Mouse (Mus musculus): ENCODE results near the gene Taar7a. TPM values are rescaled to one million over a fixed set of nuclear protein-coding genes. Genes with fewer than 3 reads are reported as not detected.

Taar7a gene
- polyA plus RNA-seq, 1 experiment from 2014 or later, result not detected

DNA sequence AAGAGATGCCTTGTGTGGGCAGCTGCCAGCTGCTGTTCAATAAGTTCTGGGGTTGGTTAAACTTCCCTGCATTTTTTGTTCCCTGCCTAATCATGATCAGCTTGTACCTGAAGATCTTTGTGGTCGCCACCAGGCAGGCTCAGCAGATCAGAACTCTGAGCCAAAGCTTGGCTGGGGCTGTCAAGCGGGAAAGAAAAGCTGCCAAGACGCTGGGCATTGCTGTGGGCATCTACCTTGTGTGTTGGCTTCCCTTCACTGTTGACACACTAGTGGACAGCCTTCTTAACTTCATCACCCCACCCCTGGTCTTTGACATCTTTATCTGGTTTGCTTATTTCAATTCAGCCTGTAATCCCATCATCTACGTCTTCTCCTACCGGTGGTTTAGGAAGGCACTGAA, 22.0 kb downstream of the Taar7a start:
- no peaks in the 10 kb centered on the region for H3K27me3 ChIP-seq (ENCODE audit: insufficient read depth, poor library complexity, severe bottlenecking)
- 88% methylated on average over 5 of the region's 5 CpGs for WGBS
- no peak overlapping the region for H3K4me3 ChIP-seq
- no peaks in the 10 kb centered on the region for H3K9me3 ChIP-seq
- no peaks in the 10 kb centered on the region for H3K36me3 ChIP-seq
- H3K4me1 ChIP-seq (replicated peaks), result no peaks in the 10 kb centered on the region
- DNase-seq (ENCODE audit: low spot score), result no peak
- no peak overlapping the region for H3K27ac ChIP-seq

DNA sequence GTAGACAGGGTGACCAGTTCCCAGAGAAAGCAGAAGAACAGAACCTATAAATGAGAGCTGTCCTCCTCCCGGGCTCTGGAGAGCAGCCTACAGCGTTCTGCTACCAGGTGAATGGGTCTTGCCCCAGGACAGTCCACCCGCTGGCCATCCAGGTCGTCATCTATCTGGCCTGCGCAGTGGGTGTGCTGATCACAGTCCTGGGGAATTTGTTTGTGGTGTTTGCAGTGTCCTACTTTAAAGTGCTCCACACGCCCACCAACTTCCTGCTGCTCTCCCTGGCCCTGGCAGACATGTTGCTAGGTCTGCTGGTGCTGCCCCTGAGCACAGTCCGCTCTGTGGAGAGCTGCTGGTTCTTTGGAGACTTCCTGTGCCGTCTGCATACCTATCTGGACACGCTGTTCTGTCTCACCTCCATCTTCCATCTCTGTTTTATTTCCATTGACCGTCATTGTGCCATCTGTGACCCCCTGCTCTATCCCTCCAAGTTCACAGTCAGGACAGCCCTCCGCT, 22.6 kb downstream of the Taar7a start, which contains the start of gene Taar5:
Taar5 (plus strand) TSS at position 51 of the 510 bp plus-strand sequence.
- no peak within 1 kb of the TSS for H3K4me3 ChIP-seq
- DNase-seq (ENCODE audit: low spot score), result no peak
- no peaks in the 10 kb centered on the region for H3K9me3 ChIP-seq
- H3K4me1 ChIP-seq (replicated peaks), result no peaks in the 10 kb centered on the region
- H3K27me3 ChIP-seq (ENCODE audit: insufficient read depth, poor library complexity, severe bottlenecking), result no peaks in the 10 kb centered on the region
- H3K36me3 ChIP-seq, result no peaks in the 10 kb centered on the region
- WGBS, result 89% methylated on average over 11 of the region's 11 CpGs
- no peak within 1 kb of the TSS for H3K27ac ChIP-seq

DNA sequence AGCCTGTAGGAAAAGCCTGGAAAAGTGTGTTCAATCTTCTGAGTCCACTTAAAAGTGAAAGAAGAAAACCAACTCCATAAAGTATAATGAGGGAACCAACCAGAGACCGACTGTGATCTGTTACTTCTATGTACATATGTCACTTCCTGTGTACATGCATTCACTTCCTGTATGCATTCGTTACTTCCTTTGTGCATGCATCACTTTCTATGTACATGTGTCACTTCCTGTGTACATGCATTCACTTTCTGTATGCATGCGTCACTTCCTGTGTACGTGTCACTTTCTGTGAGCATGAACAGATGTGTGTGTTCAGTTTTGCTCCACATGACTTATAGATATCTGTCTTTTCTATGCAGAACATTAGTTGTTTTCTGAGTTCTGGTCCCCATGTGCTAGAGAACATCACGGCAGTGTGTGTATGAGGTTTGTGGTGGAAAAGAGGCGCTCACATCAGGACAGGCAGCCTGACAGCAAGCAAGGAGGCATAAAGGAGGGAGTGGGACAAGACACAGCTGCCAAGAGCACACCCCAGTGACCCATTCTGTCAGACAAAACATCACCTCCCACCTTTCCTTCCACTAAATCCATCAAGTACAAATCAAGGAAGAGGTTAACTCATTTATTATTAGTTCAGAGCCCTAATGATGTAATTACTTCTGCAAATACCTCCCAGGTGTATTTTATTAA, 28.2 kb downstream of the Taar7a start:
- H3K27ac ChIP-seq, result no peak overlapping the region
- no peak overlapping the region for H3K4me3 ChIP-seq
- H3K9me3 ChIP-seq, result no peaks in the 10 kb centered on the region
- 87% methylated on average over 6 of the region's 6 CpGs for WGBS
- no peaks in the 10 kb centered on the region for H3K27me3 ChIP-seq (ENCODE audit: insufficient read depth, poor library complexity, severe bottlenecking)
- H3K36me3 ChIP-seq, result no peaks in the 10 kb centered on the region
- DNase-seq (ENCODE audit: low spot score), result no peak
- no peaks in the 10 kb centered on the region for H3K4me1 ChIP-seq (replicated peaks)

DNA sequence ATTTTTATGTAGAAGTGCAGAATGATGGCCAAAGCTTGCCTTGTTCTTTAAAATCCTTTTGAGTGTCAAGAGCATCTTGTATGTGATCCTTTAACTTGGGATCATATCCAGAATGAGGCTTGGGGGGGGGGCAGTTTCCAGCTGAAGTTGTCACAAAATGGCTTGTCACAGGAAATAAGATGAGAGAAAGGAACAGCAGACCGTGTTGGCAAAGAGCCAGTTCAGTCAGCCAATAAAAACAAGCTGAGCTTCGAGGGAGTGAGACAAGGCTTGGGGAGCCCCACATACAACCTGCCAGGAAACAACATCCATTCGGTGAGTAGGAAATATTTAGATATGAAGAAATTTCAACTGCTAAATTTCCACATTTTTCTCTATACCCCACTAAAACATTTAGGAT, 29.8 kb downstream of the Taar7a start:
- DNase-seq (ENCODE audit: low spot score), result no peak
- no peaks in the 10 kb centered on the region for H3K9me3 ChIP-seq
- no peaks in the 10 kb centered on the region for H3K27me3 ChIP-seq (ENCODE audit: insufficient read depth, poor library complexity, severe bottlenecking)
- H3K4me1 ChIP-seq (replicated peaks), result no peaks in the 10 kb centered on the region
- no peak overlapping the region for H3K27ac ChIP-seq
- no peaks in the 10 kb centered on the region for H3K36me3 ChIP-seq
- 77% methylated on average over 3 of the region's 3 CpGs for WGBS
- H3K4me3 ChIP-seq, result no peak overlapping the region

GRCm38 (mm10) chr10:23960444-23960915, 32.8 kb downstream of the Taar7a start, which contains the start of gene Taar4:
Gene Taar4, plus strand, starts transcription at chr10:23960494.
- WGBS, result 93% methylated on average over 13 of the region's 13 CpGs
- Histone ChIP-seq H3K4me1 (replicated peaks) (no peaks in the 10 kb centered on the region), H3K4me3 (no peak within 1 kb of the TSS), H3K36me3 (no peaks in the 10 kb centered on the region), H3K27me3 (ENCODE audit: insufficient read depth, poor library complexity, severe bottlenecking) (no peaks in the 10 kb centered on the region), H3K9me3 (no peaks in the 10 kb centered on the region), H3K27ac (no peak within 1 kb of the TSS)
- no peak for DNase-seq (ENCODE audit: low spot score)

DNA sequence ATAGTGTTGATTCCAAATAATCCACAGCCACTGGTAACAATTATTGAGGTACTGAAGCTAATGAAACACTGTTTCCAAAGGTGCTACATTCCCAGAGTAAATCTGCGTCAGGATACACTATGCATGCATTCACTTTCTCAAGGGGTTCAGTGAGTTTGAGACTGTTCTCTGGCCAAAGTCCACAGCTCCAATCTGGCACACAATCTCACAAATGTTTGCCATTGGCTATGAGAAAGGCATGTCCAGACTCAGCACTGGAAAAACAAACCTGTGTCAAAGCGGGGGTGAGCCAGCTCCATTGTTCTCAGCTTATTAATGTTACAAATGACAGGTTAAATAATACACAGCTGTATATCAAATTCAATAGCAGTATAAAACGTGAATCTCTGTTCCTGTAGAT, 34.2 kb downstream of the Taar7a start:
- H3K9me3 ChIP-seq, result no peaks in the 10 kb centered on the region
- WGBS, result 75% methylated on average over 3 of the region's 3 CpGs
- no peaks in the 10 kb centered on the region for H3K4me1 ChIP-seq (replicated peaks)

DNA sequence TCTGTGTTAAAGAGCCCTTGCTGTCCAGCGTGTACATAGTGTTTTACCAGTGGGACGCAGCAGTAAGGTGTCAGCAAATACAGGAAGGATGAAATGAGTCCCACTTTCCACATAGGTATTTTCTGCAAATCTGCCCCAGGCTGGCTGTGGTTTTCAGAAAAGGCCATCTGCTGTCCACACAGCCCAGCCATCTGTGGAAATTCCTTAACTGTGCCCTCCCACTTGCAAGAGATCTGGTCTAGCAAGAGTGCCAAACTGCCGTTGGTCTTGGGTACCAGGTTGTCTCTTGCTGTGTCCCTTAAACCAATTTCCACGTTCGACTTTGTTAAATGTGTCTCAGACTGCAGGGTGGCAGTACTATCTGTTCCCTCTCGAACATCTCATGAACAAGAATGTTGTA, 41.6 kb downstream of the Taar7a start:
- WGBS, result 88% methylated on average over 6 of the region's 6 CpGs
- Histone ChIP-seq H3K9me3 (no peaks in the 10 kb centered on the region), H3K4me1 (replicated peaks) (no peaks in the 10 kb centered on the region), H3K27me3 (ENCODE audit: insufficient read depth, poor library complexity, severe bottlenecking) (no peaks in the 10 kb centered on the region), H3K4me3 (no peak overlapping the region), H3K36me3 (no peaks in the 10 kb centered on the region), H3K27ac (no peak overlapping the region)
- DNase-seq (ENCODE audit: low spot score), result no peak

More for the DNA sequence above, 34.2 kb downstream of the Taar7a start:
- H3K4me3 ChIP-seq, result no peak overlapping the region
- DNase-seq (ENCODE audit: low spot score), result no peak
- no peaks in the 10 kb centered on the region for H3K36me3 ChIP-seq
- H3K27ac ChIP-seq, result no peak overlapping the region
- H3K27me3 ChIP-seq (ENCODE audit: insufficient read depth, poor library complexity, severe bottlenecking), result no peaks in the 10 kb centered on the region

DNA sequence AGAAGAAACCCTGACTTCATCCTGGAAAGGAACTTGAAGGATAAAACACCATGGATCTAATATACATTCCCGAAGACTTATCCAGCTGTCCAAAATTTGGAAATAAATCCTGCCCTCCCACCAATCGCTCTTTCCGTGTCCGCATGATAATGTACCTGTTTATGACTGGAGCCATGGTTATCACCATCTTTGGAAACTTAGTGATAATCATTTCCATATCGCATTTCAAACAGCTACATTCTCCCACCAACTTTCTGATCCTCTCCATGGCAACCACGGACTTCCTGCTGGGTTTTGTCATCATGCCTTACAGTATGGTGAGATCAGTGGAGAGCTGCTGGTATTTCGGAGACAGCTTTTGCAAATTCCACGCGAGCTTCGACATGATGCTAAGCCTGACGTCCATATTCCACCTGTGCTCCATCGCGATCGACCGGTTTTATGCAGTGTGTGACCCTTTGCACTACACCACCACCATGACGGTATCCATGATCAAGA, 43.7 kb downstream of the Taar7a start, which contains the start of gene Taar3:
Taar3 (plus strand) TSS at position 51 of the 498 bp plus-strand sequence.
- Histone ChIP-seq H3K4me3 (no peak within 1 kb of the TSS), H3K27me3 (ENCODE audit: insufficient read depth, poor library complexity, severe bottlenecking) (no peaks in the 10 kb centered on the region), H3K36me3 (no peaks in the 10 kb centered on the region), H3K4me1 (replicated peaks) (no peaks in the 10 kb centered on the region), H3K27ac (no peak within 1 kb of the TSS), H3K9me3 (no peaks in the 10 kb centered on the region)
- no peak for DNase-seq (ENCODE audit: low spot score)
- 88% methylated on average over 16 of the region's 16 CpGs for WGBS

DNA sequence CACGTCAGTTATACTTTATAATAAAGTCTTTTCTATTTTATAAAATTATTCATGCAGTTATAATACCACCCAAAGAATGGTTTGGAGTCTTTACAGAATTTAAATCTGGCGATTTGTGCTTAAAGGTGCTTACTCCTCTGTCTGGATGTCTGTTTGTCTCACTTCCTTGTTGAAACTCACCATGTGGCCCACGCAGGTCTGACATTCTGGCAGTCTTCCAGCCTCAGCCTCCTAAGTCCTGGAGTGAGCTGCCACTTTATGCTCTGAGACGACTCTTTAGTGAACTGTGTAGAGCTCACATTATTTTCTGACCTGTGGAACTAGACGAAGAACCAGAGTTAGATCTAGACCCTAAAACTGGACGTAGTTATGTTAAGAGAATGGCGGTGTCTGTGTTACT, 45.3 kb downstream of the Taar7a start:
- Histone ChIP-seq H3K36me3 (no peaks in the 10 kb centered on the region), H3K27me3 (ENCODE audit: insufficient read depth, poor library complexity, severe bottlenecking) (no peaks in the 10 kb centered on the region), H3K27ac (no peak overlapping the region), H3K4me1 (replicated peaks) (no peaks in the 10 kb centered on the region), H3K9me3 (no peaks in the 10 kb centered on the region), H3K4me3 (no peak overlapping the region)
- DNase-seq (ENCODE audit: low spot score), result no peak
- 80% methylated on average over 7 of the region's 7 CpGs for WGBS

DNA sequence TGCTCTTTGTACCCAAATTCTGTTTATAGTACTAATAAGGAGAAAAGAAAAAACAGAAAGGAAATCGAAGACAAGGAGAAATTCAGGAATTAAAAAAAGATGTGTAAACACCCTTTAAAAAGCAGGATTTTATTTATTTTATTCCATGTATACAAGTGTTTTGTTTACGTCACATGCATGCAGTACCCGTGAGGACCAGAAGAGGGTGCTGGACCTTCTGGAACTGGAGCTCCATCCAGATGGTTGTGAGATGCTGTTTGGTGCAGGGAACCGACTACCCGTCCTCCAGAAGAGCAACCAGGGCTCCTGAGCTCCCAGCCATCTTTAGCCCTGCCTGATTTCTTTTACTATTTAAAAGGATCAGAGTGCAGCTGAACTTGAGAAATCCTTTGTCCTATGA, 50.8 kb downstream of the Taar7a start:
- no peak for DNase-seq (ENCODE audit: low spot score)
- 75% methylated on average over 5 of the region's 5 CpGs for WGBS

More for the DNA sequence above, 50.8 kb downstream of the Taar7a start:
- Histone ChIP-seq H3K36me3 (no peaks in the 10 kb centered on the region), H3K27me3 (ENCODE audit: insufficient read depth, poor library complexity, severe bottlenecking) (no peaks in the 10 kb centered on the region), H3K4me1 (replicated peaks) (0 out of 2 replicates have a peak, but pooled peaks cover 3% of the 10 kb centered on the region), H3K4me3 (no peak overlapping the region), H3K9me3 (no peaks in the 10 kb centered on the region), H3K27ac (no peak overlapping the region)

Other genes starting within 250 kb of the Taar7a start
- gene Rps12, start 206.2 kb downstream of the Taar7a start, polyA plus RNA-seq (2016; fragmentation: Nextera tagmentation; extraction: Ambion mirVana), result 124 and 145 TPM in 2 replicates
- 11.4 and 12.9 TPM in 2 replicates for gene Slc18b1, start 196.5 kb downstream of the Taar7a start, polyA plus RNA-seq (2016; fragmentation: Nextera tagmentation; extraction: Ambion mirVana)
- gene Vnn3, start 142.0 kb downstream of the Taar7a start, polyA plus RNA-seq (2016; fragmentation: Nextera tagmentation; extraction: Ambion mirVana), result not detected in 2 replicates
- gene Vnn1, start 98.8 kb downstream of the Taar7a start, polyA plus RNA-seq (2016; fragmentation: Nextera tagmentation; extraction: Ambion mirVana), result 3.1 and 4.6 TPM in 2 replicates
- gene Taar1, start 73.1 kb downstream of the Taar7a start, polyA plus RNA-seq (2016; fragmentation: Nextera tagmentation; extraction: Ambion mirVana), result not detected in 2 replicates
- not detected in 2 replicates for gene Taar2, start 54.9 kb downstream of the Taar7a start, polyA plus RNA-seq (2016; fragmentation: Nextera tagmentation; extraction: Ambion mirVana)
- not detected in 2 replicates for gene Taar3, start 43.9 kb downstream of the Taar7a start, polyA plus RNA-seq (2016; fragmentation: Nextera tagmentation; extraction: Ambion mirVana)
- not detected in 2 replicates for gene Taar4, start 33.0 kb downstream of the Taar7a start, polyA plus RNA-seq (2016; fragmentation: Nextera tagmentation; extraction: Ambion mirVana)
- not detected in 2 replicates for gene Taar5, start 22.8 kb downstream of the Taar7a start, polyA plus RNA-seq (2016; fragmentation: Nextera tagmentation; extraction: Ambion mirVana)
- gene Taar6, start 7.8 kb downstream of the Taar7a start, polyA plus RNA-seq (2016; fragmentation: Nextera tagmentation; extraction: Ambion mirVana), result not detected in 2 replicates
- not detected in 2 replicates for gene Taar7b, start 6.5 kb upstream of the Taar7a start, polyA plus RNA-seq (2016; fragmentation: Nextera tagmentation; extraction: Ambion mirVana)
- gene Taar7d, start 33.7 kb upstream of the Taar7a start, polyA plus RNA-seq (2016; fragmentation: Nextera tagmentation; extraction: Ambion mirVana), result not detected in 2 replicates
- gene Taar7e, start 44.1 kb upstream of the Taar7a start, polyA plus RNA-seq (2016; fragmentation: Nextera tagmentation; extraction: Ambion mirVana), result not detected in 2 replicates
- gene Taar7f, start 56.0 kb upstream of the Taar7a start, polyA plus RNA-seq (2016; fragmentation: Nextera tagmentation; extraction: Ambion mirVana), result not detected in 2 replicates
- not detected in 2 replicates for gene Taar8a, start 83.0 kb upstream of the Taar7a start, polyA plus RNA-seq (2016; fragmentation: Nextera tagmentation; extraction: Ambion mirVana)
- not detected in 2 replicates for gene Taar8b, start 98.8 kb upstream of the Taar7a start, polyA plus RNA-seq (2016; fragmentation: Nextera tagmentation; extraction: Ambion mirVana)
- not detected in 2 replicates for gene Taar8c, start 108.4 kb upstream of the Taar7a start, polyA plus RNA-seq (2016; fragmentation: Nextera tagmentation; extraction: Ambion mirVana)
- 0.41 TPM in 1 of 2 replicates, not detected in the other for gene Taar9, start 116.1 kb upstream of the Taar7a start, polyA plus RNA-seq (2016; fragmentation: Nextera tagmentation; extraction: Ambion mirVana)
- gene Stx7, start 155.8 kb upstream of the Taar7a start, polyA plus RNA-seq (2016; fragmentation: Nextera tagmentation; extraction: Ambion mirVana), result 63.8 and 87.5 TPM in 2 replicates
- 22.0 and 22.4 TPM in 2 replicates for gene Moxd1, start 230.0 kb upstream of the Taar7a start, polyA plus RNA-seq (2016; fragmentation: Nextera tagmentation; extraction: Ambion mirVana)